Mouse (Mus musculus) c-Kit-negative CD71-positive TER-119-positive erythroid progenitor cells, embryonic 14.5 days (primary cell): ENCODE measurements around the gene Tspan14.

ENCODE experiments used
- DNase-seq: peaks from one replicate; pipeline ENCODE4 v3.0.0-alpha.2; 2013; ENCODE audit warnings: low read depth, low spot score

Tspan14 gene

GRCm38 (mm10) chr14:40918477-40918876, 48.1 kb downstream of the Tspan14 start:
- no peak for DNase-seq

- peak; percentile 77 for DNase-seq
Observed at GRCm38 (mm10) chr14:40917632-40918031, 49.0 kb downstream of the Tspan14 start.

GRCm38 (mm10) chr14:40916667-40917066, 49.9 kb downstream of the Tspan14 start:
- no peak for DNase-seq

DNA sequence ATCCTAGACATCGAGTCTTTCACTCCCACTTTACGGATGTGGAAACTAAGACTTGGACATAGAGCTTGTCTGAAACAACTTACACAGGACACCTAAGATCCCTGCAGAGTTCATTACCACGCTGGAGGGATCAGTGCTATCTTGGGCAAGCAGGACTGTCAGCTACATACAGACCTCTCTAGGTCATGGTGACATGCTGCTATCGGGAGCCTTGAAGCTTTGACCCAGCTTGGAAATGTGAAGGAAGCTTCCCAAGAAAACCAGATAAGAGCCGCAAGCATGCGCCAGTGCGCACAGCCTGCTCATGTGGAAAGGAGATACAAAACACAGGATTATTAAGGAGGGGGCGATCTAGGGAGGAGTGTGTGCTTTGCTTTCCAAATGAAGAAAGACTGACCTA, 50.8 kb downstream of the Tspan14 start:
- no peak for DNase-seq

- no peak for DNase-seq
Observed at GRCm38 (mm10) chr14:40914701-40915100, 51.9 kb downstream of the Tspan14 start.

DNA sequence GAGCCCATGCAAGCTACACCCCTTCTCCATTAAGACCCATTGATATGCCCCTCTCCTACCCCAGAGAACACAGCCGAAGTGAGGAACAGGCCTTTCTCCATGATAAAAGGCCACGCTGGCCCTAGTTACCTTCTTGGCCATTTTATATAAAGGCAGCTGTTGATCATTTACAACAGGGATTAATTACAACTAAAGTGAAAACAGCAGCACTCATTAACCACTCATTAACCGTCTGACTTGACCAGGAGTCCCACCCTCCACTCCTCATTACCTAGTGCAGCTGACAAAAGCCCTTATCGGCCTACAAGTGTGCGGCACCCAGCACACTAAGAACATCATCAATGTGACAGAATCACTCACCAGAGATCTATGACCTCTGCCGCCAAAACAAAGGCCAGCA, 52.9 kb downstream of the Tspan14 start:
- DNase-seq, result no peak

DNA sequence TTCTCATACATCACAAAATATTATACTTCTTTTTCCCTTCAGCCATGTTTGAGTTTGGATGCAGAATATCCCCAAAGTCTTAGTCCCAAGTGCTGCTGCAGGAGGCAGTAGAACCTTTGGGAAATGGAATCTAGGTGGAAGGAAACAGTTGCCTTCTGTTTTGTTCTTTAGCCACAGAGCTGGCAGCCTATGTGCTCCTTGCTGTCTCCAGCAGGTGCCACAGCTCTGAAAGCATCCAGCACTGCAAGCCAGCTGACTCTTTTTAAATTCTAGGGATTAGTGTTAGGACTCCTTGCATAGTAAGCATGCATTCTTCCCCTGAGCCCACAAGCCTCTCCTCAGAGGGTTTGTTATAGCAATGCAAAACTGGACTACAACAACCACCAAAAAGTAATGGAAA, 55.1 kb downstream of the Tspan14 start:
- no peak for DNase-seq

DNA sequence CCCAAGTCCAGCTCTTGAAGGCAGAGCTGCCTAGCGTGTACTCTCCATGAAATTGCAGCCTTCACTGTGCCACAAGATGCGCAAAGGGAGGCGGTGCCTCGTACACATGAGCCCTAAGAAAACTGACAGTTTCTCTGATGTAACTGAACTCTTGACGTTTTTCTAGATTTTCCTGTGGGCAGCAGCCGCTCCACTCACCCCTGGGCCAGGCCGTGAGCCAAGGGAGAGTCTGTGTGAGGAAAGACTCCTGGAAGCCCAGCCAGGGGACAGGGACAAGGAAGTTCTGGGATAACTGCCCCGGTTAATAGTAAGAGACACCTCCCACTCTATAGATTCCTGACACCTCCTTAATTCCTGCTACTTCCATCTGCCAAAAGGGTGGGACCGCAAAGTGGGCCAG, 57.8 kb downstream of the Tspan14 start:
- no peak for DNase-seq

DNA sequence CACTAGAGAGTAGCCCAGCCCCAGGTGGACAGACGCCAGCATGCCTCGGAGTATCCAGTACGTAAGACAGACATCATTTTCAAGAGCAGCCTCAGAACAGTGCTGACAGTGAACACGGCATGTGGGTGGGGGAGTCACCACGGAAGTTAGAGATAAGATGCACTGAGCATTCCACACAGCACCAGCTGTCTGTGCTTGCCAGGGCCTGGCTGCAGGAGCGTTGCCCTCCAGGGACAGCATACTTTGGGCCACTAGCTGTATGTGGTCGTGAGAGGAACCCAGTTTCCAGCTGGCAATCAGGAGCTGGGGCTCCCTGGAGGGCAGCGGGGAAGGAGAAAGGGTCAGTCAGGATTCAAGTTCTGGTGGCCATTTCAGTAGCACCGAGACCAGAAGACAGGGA, 59.8 kb downstream of the Tspan14 start:
- no peak for DNase-seq

- DNase-seq, result no peak
Observed at GRCm38 (mm10) chr14:40905813-40906212, 60.8 kb downstream of the Tspan14 start.

GRCm38 (mm10) chr14:40902307-40903055, 64.1 kb downstream of the Tspan14 start:
- no peak for DNase-seq

DNA sequence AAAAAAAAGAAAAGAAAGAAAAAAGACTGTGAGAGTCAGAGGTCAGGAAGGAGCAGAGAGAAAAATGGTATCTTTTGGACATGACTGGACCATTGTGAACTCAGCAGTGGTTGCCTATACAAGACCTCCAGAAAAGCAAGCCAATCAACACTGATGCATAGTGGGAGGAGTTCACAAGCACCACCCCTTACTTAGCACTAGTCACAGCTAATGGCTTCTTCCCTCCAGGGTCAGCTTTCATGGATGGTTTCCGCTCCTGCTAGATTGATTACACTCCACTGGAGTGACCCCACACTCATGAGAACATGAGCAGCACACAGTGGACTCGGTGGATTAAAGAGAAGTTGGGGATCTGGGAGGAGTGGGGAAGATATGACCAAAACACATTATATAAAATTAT, 66.3 kb downstream of the Tspan14 start:
- DNase-seq, result no peak

GRCm38 (mm10) chr14:40897916-40898315, 68.7 kb downstream of the Tspan14 start:
- DNase-seq, result no peak

DNA sequence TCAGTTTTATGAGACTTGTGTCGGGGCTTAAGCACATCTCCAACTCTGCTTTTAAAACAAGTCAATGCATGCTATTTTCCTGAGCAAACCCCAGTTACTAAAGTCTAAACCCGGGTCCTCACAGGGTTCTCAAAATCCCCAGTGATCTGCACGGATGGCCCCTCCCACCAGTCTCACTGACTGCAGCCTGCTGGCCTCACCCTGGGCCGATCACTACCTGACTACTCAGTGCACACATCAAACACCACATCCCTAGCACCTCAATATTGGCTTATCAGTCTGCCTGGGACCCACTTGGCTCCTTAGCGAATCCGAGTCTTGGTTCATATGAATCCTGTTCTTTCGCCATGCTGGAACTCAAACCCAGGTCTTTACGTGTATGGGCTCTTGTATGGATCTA, 70.9 kb downstream of the Tspan14 start:
- DNase-seq, result no peak

- DNase-seq, result peak; percentile 29
Observed at GRCm38 (mm10) chr14:40894576-40895247, 71.9 kb downstream of the Tspan14 start.

- DNase-seq, result no peak
Observed at GRCm38 (mm10) chr14:40893884-40894283, 72.7 kb downstream of the Tspan14 start.

- DNase-seq, result no peak
Observed at GRCm38 (mm10) chr14:40893196-40893595, 73.4 kb downstream of the Tspan14 start, which contains the start of gene Sh2d4b. Gene Sh2d4b (minus strand): TSS chr14:40893266.

GRCm38 (mm10) chr14:40892326-40892825, 74.2 kb downstream of the Tspan14 start:
- DNase-seq, result no peak

GRCm38 (mm10) chr14:40891506-40891905, 75.1 kb downstream of the Tspan14 start:
- DNase-seq, result no peak

DNA sequence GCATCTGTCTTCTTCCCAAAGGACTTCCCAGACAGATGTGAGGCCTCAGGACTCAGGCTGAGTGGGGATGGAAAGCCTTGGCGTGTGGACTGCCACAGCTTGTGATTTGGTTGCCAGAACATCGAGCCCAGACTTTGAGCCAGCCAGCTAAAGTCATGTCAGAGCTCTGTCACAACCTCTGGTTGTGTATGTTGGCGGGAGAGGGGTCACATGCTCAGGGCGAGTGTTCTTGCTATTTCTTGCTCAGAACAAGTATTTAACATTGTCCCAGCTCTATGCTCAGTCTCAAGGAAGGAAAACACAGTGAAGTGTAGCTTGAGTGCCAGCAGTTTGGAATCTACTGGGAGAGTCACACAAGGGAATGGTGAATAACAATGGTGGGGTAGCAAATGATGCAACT, 76.9 kb downstream of the Tspan14 start:
- no peak for DNase-seq

DNA sequence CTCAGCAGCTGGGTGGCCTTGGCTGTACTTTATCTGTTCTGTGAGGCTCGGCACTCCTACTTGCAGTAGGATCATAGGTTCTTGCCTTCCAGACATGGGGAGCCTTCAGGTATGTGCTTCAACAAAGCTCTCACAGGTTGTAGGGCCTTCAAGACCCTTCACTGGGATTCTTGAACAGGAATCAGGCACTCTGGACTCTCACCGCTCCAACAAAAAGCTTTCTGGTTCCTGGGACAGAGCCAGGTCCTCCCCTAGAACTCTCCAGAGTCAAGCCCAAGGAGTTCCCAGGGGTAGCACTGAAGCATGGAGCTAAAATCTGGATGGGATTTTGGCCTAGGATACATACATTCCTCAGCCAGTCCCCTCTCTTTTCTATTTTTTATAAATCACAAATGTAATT, 77.4 kb downstream of the Tspan14 start:
- DNase-seq, result no peak

DNA sequence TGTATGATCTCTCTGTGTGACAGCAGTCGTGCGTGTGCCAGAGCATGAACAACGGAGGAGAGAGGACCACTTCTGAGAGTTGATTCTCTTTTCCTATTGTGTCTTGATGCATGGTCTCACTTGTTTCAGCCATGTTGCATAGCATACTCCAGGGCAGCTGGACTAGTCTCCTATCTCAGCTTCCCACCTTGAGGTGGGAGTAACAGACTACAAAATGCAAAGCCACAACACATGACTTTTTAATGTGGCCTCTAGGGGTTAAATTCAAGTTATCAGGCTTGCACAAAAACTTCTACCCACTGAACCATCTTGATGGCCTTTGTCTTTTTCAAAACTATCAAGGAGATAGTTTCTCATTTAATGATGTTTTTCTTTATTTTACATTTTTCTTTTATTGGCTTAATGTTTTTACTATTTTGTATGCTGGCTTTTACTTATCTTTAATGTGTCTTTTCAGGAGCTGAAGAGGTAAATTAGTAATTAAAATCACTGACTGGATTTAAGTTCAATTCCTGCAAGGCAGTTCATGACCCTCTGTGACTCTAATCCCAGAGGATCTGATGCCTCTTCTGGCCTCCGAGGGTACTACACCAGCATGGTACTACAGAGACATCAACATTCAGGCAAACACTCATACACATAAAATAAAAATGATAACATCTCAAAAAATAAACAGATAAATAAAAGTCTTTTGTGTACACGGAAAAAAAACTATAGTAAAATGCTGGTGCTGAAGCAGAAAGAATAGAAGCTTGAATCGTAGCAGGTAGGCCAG, 80.0 kb downstream of the Tspan14 start:
- no peak for DNase-seq
